Mouse (Mus musculus) erythroblast, adult 5-6 weeks (primary cell): ENCODE measurements around the gene Slc31a2. TPM values are rescaled to one million over a fixed set of nuclear protein-coding genes. Genes with fewer than 3 reads are reported as not detected.

Experiments
- ATAC-seq: replicated peaks from 2 replicates; pipeline ENCODE4 v1.8.0; 2016; ENCODE audit warnings: moderate number of reproducible peaks, mild to moderate bottlenecking, moderate TSS enrichment, inconsistent platforms; ENCODE audit not compliant: poor library complexity, low FRiP score, severe bottlenecking
- total RNA-seq, 2 experiments: library from RNA; stranded (forward) in 1 of 2; stranded (reverse) in 1 of 2; fragments of 150-400 nt in 1 of 2; fragments of 200-764, 138-1000 nt in 1 of 2; gene quantifications; 2 replicates each; pipeline versions ENCODE4 v1.2.3 to v1.2.4; 2015 to 2017; ENCODE audit warnings: low replicate concordance in 2 of 2

Slc31a2 gene
- total RNA-seq, 2 experiments from 2014 or later, result 13.6 to 24.4 TPM

GRCm38 (mm10) chr4:62277222-62277621 is 14.9 kb downstream of the Slc31a2 start:
- ATAC-seq, result no peak

- no peak for ATAC-seq
Observed at GRCm38 (mm10) chr4:62278081-62278480, 15.7 kb downstream of the Slc31a2 start.

GRCm38 (mm10) chr4:62281319-62281718 is 19.0 kb downstream of the Slc31a2 start:
- no peak for ATAC-seq

GRCm38 (mm10) chr4:62282969-62283368 is 20.6 kb downstream of the Slc31a2 start:
- ATAC-seq, result no peak

- no peak for ATAC-seq
Observed at GRCm38 (mm10) chr4:62285576-62285975, 23.2 kb downstream of the Slc31a2 start.

GRCm38 (mm10) chr4:62286257-62286991 is 24.1 kb downstream of the Slc31a2 start:
- ATAC-seq, result no peak

- no peak for ATAC-seq
Observed at GRCm38 (mm10) chr4:62286992-62287900, 24.9 kb downstream of the Slc31a2 start.

- no peak for ATAC-seq
Observed at GRCm38 (mm10) chr4:62289226-62289625, 26.9 kb downstream of the Slc31a2 start.

GRCm38 (mm10) chr4:62290816-62291505 is 28.6 kb downstream of the Slc31a2 start:
- ATAC-seq, result no peak

- no peak for ATAC-seq
Observed at GRCm38 (mm10) chr4:62292461-62293180, 30.3 kb downstream of the Slc31a2 start.

GRCm38 (mm10) chr4:62293219-62293861 is 31.0 kb downstream of the Slc31a2 start:
- no peak for ATAC-seq

- no peak for ATAC-seq
Observed at GRCm38 (mm10) chr4:62294741-62295140, 32.4 kb downstream of the Slc31a2 start.

GRCm38 (mm10) chr4:62297280-62298130 is 35.1 kb downstream of the Slc31a2 start:
- no peak for ATAC-seq

- ATAC-seq, result no peak
Observed at GRCm38 (mm10) chr4:62300001-62300400, 37.6 kb downstream of the Slc31a2 start.

- ATAC-seq, result no peak
Observed at GRCm38 (mm10) chr4:62302795-62303194, 40.4 kb downstream of the Slc31a2 start.

GRCm38 (mm10) chr4:62303288-62303687 is 40.9 kb downstream of the Slc31a2 start:
- no peak for ATAC-seq

- ATAC-seq, result no peak
Observed at GRCm38 (mm10) chr4:62306301-62306700, 43.9 kb downstream of the Slc31a2 start.

GRCm38 (mm10) chr4:62306840-62307239 is 44.5 kb downstream of the Slc31a2 start:
- no peak for ATAC-seq
